Comparison of ENCODE assay signal across 8 mouse cellular contexts in genomic region chr6:88123150-88123857, GRCm38 (mm10). TPM values are rescaled to one million over a fixed set of nuclear protein-coding genes. Genes with fewer than 3 reads are reported as not detected.
DNase-seq lines count a peak whose midpoint lies in the region; ATAC-seq and TF ChIP-seq lines count a peak whose summit lies in the region.

No protein-coding gene starts in this region.

- DNase-seq in gastrocnemius, adult 2 months: no peak
- DNase-seq in gastrocnemius, postnatal 4 days (ENCODE audit: low spot score in 2 of 2): no peak
- DNase-seq in B cell, adult 2 months: peak; percentile 33 to 34
- DNase-seq in embryo, embryonic 11 days: peak; percentile 67
- no peak for DNase-seq in hindbrain, postnatal 0 days (ENCODE audit: low spot score)
- DNase-seq in gastrocnemius, adult 18-20 months (ENCODE audit: low spot score): no peak
- DNase-seq in layer of hippocampus, postnatal 10 days (ENCODE audit: low spot score in 2 of 2): no peak

- 0 out of 2 replicates have a peak overlapping the region, but pooled peaks have one; percentile 11 for H3K4me3 ChIP-seq in gastrocnemius, adult 2 months
- H3K4me3 ChIP-seq in hindbrain, postnatal 0 days (ENCODE audit: low read length): no peak overlapping the region

- no peaks in the 10 kb centered on the region for H3K4me1 ChIP-seq in hindbrain, postnatal 0 days (ENCODE audit: insufficient read depth, low read length)

- ATAC-seq in hindbrain, postnatal 0 days: no peak; the same call in 1 of the 2 replicates
- peak; percentile 53 for ATAC-seq in megakaryocyte-erythroid progenitor cell, adult 5-6 weeks (replicated peaks; ENCODE audit: low FRiP score, low TSS enrichment, poor library complexity, severe bottlenecking)

- WGBS in hindbrain, postnatal 0 days: 44% methylated on average over 11 of the region's 11 CpGs

- H3K27ac ChIP-seq in gastrocnemius, adult 2 months: no peak overlapping the region
- H3K27ac ChIP-seq in hindbrain, postnatal 0 days: no peak overlapping the region

- intact Hi-C loops in gastrocnemius, adult 2 months (cut with DNase I): no loop called here

- H3K36me3 ChIP-seq in hindbrain, postnatal 0 days (ENCODE audit: insufficient read depth, low read length): no peaks in the 10 kb centered on the region

- no peak overlapping the region for H3K9ac ChIP-seq in hindbrain, postnatal 0 days (replicated peaks; ENCODE audit: low read length)

- no peaks in the 10 kb centered on the region for H3K9me3 ChIP-seq in hindbrain, postnatal 0 days (ENCODE audit: low read length)

- peak; percentile 57 for TF ChIP-seq CTCF in gastrocnemius, adult 2 months (IDR thresholded peaks at IDR 0.05)
- TF ChIP-seq CTCF in hindbrain, postnatal 0 days (IDR thresholded peaks at IDR 0.05; ENCODE audit: low read depth): peak; percentile 63

- H3K27me3 ChIP-seq in hindbrain, postnatal 0 days (ENCODE audit: insufficient read depth, low read length): no peaks in the 10 kb centered on the region

- H3K4me2 ChIP-seq in hindbrain, postnatal 0 days (ENCODE audit: low read depth, low read length): peak overlapping the region; percentile 40

RNA-seq across cellular contexts. Expression of gene Rpn1, which starts 39.0 kb away (rescaled TPM):
- total RNA-seq in gastrocnemius, adult 2 months (2021): 10 to 100 TPM; 75.9 to 83.2 TPM
- total RNA-seq in gastrocnemius, postnatal 4 days (2021): 100 to 1,000 TPM; 101 to 110 TPM
- 225 and 245 TPM in 2 replicates for total RNA-seq in hindbrain, postnatal 0 days (2014; rRNA removed)
- polyA plus RNA-seq in hindbrain, postnatal 0 days (2015; fragmentation: Nextera tagmentation; extraction: Ambion mirVana): 236 and 242 TPM in 2 replicates
- total RNA-seq in megakaryocyte-erythroid progenitor cell, adult 5-6 weeks (2014; fragmentation: Nextera tagmentation): 123 and 137 TPM in 2 replicates
- total RNA-seq in megakaryocyte-erythroid progenitor cell, adult 5-6 weeks (2017): 183 and 205 TPM in 2 replicates
- total RNA-seq in gastrocnemius, adult 18-20 months (2021): 10 to 100 TPM; 79.2 to 85.8 TPM
- 100 to 1,000 TPM; 168 to 180 TPM for total RNA-seq in layer of hippocampus, postnatal 10 days (2021)

Comparison
In these comparisons a context has a peak if more than half of its experiments do, and no peak if none do; other contexts are left out.
1. DNase-seq: peak in B cell, adult 2 months (2 of 2) and embryo, embryonic 11 days (single experiment); none in gastrocnemius, adult 2 months (single experiment), gastrocnemius, postnatal 4 days (0 of 2), hindbrain, postnatal 0 days (single experiment), gastrocnemius, adult 18-20 months (single experiment) and layer of hippocampus, postnatal 10 days (0 of 2).